Mouse (Mus musculus) liver, embryonic 14.5 days (tissue): ENCODE results near the gene Il12rb1.

Source experiments
- CTCF ChIP-seq: IDR thresholded peaks from 2 replicates; pipeline ENCODE4 v1.5.1; 2016; ENCODE audit warnings: antibody characterized with exemption, low read depth, control low read depth
- EP300 ChIP-seq: IDR thresholded peaks from 2 replicates; pipeline ENCODE4 v1.6.1; 2016; ENCODE audit warnings: antibody characterized with exemption, low read depth

- TF ChIP-seq EP300 = no peak
- no peak for TF ChIP-seq CTCF
Observed at GRCm38 (mm10) chr8:70869199-70869571, 60.9 kb downstream of the Il12rb1 start.
